Mouse (Mus musculus) thymus, adult 18-20 months (tissue): Measurements from ENCODE around the gene Taok1.
A peak's percentile ranks its signal among the peaks of the same experiment; 100 is the strongest.

Experiments
- DNase-seq, 2 experiments: peaks; one replicate each; pipeline ENCODE4 v3.0.0; 2022; ENCODE audit warnings: mixed read lengths in 2 of 2

Taok1 gene

DNA sequence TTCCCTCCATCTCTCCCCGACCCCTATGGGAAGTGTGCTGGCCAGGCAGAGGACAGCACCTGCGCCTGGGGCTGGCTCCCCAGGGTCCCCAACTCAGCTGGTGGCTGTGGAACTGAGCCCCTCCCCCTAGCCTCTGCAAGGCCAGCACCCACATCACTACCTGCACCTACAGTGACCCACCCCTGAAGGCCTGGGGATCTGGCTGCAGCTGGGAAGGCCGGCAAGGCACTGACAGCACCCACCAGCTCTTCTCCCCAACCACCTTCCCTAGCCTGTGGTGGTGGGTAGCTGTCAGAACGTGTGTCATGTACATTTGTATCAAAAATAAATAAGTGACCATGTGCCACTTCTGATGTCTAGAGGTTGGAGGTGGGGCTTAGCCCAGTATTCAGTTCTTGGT is 100.2 kb downstream of the Taok1 start:
- DNase-seq: no peak

DNA sequence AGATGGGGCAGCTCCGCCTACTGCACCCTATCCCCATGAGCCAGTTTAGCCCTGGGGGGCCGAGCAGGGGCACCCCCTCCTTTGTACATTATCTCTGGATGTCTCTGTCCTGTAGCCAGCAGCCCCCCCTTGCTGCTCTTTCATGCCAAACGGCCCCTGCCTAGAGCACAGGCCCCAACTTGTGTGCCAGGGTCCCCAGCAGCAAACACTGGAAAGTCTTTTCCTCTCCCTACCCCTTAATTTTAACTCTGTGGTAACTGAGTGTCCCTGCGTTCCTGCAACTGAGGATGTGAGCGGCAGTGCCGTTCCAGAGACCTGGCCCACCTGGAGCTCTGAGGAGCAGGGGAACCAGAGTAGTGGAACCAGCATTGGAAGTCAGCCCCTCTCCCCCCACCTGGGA is 100.7 kb downstream of the Taok1 start:
- DNase-seq: no peak

DNA sequence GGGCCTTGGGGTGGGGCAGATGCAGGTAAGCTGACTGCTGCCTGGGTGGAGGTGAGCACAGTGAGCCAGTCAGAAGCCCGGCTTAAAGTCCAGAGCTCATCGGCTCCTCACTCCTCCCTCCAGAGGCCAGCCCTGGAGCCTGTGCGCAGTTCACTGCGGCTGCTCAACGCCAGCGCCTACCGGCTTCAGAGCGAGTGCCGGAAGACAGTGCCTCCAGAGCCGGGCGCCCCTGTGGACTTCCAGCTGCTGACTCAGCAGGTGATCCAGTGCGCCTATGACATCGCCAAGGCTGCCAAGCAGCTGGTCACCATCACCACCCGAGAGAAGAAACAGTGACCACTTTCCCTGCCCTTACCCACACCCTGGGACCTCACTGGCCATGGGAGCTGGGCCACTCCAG is 101.3 kb downstream of the Taok1 start:
- DNase-seq: no peak

DNA sequence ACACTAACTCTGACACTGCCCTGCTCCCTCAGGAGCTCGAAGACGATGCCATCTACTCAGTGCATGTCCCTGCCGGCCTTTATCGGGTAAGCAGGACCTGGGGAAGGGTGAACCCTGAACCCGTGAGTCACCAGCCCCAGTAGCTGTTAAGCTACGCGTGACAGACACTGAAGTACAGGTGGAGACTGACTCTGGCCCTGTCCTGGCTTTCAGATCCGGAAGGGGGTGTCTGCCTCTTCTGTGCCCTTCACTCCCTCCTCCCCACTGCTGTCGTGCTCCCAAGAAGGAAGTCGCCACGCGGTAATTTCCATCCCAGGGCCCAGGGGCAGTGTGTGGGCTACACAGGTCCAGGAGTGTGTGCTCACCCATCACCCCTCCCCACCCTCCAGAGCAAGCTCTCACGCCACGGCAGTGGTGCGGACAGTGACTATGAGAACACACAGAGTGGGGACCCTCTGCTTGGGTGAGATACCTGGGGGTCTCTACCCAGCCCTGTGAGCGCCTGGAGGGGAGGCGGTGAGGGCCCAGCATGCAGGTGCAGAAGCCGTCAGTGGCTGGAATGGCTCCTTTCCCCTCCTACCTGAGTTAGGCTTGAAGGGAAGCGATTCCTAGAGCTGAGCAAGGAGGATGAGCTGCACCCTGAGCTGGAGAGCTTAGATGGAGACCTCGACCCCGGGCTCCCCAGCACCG is 102.2 kb downstream of the Taok1 start:
- no peak for DNase-seq

DNA sequence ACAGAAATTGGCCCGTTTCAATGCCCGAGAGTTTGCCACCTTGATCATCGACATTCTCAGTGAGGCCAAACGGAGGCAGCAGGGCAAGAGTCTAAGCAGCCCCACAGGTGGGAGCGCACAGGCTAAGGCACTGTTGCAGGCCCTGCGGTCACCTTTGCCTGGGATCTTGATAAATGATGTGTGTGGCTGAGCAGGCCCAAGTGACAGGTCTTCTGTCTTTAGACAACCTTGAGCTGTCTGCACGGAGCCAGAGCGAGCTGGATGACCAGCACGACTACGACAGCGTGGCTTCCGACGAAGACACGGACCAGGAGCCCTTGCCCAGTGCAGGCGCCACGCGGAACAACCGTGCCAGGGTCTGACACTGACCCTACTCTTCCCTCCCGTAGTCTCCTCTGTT is 103.2 kb downstream of the Taok1 start:
- DNase-seq: no peak

DNA sequence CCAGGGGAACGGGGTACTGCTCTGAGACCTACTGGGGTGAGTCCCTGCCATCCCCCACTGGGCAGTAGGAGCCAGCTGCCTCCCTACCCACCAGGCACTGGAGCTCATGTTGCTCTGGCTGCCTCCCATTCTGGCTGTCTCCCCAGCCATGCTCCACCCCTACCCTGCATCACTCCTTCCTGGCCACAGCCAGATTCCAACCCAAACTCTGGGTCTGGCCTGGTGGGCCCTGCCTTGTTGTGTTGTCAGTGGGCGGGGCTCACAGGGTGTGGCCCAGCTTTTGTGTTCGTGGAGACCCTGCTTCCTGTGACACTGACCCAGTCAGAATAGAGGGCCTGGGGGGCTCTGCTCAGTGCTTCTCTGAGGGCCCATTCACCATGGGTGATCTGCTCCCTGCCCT is 104.1 kb downstream of the Taok1 start:
- no peak for DNase-seq

DNA sequence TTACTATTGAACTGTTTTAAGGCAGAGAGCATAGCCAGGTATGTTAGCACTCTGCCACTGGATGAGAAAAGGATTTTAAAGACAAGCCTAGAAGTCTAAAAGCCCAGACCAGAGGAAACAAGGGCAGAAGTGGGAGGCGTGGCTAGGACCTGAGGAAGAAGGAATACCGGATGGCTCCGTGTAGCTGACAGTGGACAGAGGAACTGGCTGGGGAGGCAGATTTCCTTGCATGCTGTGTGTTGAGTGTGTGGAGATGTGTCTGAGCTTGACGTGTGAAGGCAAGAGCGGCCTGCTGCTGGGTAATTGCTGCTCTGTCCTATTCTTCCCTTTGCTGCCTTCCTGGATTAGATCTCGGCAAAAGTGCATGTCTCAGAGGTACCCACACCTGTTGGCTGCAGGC is 105.1 kb downstream of the Taok1 start:
- DNase-seq: no peak

DNA sequence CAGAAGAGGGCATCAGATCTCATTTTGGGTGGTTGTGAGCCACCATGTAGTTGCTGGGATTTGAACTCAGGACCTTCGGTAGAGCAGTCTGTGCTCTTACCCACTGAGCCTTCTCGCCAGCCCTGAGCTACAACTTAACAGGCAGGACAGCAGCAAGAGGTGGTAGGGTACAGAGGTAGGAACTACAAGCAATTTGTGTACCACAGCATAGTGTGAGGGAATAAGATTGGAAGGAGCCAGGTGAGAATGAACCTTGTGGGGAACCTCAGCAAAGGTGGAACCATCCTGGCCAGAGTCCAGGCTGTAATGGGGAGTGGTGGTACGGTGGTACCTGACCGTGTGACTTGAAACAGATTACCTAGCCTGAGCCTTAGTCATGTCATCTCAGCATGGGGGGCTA is 105.6 kb downstream of the Taok1 start:
- no peak for DNase-seq

DNA sequence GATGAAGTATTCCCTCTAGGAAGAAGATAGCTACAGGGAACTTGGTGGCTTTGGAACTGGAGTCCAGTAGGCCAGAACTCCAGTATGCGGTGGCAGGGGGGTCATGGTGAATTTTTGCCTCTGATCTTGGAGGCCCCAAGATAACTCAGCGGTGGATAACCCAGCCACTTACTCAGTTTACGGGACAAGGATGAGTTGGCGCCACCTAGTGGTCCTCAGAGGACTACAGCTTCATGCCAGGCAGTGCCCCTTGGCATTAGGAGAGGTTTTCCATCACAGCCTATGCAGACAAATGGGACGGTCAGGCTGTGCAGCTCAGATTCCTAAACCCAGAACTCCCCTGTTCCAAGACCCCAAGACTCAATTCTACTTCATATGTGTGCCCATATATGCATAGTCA is 106.2 kb downstream of the Taok1 start:
- no peak for DNase-seq

DNA sequence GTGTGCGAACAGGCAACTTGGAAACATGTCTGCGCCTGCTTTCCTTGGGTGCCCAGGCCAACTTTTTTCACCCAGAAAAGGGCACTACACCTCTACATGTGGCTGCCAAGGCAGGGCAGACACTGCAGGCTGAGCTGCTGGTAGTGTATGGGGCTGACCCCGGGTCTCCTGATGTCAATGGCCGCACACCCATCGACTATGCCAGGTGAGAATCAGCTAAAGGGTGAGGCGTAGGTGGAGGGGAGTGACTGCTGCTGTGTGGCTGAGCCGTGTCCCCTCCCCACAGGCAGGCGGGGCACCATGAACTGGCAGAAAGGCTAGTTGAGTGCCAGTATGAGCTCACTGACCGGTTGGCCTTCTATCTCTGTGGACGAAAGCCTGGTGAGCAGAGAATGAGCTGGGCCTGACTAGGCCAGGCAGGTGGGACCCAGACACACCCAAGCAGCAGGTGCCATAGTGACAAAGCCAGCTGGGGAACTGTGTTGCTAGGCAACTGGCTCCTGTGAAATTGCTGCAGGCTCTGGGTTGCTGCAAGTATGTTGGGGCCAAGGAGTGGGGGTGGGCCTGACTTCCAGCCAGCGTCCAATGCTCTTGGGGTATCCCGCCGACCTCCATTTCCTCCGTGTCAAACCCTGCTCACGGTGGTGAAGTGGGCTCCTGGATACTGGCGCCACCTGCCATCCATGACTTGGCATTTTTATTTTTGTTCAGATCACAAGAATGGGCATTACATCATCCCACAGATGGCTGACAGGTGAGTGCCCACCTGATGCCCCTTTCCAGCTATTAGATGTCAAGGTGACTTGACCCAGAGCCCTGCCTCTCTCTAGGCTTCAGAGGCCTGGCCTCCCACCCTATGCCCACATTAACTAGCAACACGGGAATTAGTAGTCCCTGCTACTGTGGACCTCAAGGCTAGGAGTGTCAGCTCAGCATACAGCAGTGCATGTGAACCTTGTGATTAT is 107.0 kb downstream of the Taok1 start:
- no peak for DNase-seq

DNA sequence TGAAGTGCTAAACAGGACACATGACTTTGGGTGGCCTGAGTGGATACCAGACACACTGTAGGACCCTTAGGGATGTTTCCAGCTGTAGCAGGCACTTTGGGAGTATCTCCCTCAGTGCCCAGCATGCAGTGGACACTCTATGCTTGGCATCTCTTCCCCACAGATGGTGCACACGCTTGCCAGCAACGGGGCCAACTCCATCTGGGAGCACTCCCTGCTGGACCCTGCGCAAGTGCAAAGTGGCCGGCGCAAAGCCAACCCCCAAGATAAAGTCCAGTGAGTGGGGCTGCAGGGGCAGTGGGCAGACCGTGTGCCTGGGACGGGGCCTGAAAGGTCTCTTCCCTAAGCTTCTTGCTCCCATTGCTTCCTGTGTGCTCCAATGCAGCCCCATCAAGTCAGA is 108.3 kb downstream of the Taok1 start:
- DNase-seq: no peak

DNA sequence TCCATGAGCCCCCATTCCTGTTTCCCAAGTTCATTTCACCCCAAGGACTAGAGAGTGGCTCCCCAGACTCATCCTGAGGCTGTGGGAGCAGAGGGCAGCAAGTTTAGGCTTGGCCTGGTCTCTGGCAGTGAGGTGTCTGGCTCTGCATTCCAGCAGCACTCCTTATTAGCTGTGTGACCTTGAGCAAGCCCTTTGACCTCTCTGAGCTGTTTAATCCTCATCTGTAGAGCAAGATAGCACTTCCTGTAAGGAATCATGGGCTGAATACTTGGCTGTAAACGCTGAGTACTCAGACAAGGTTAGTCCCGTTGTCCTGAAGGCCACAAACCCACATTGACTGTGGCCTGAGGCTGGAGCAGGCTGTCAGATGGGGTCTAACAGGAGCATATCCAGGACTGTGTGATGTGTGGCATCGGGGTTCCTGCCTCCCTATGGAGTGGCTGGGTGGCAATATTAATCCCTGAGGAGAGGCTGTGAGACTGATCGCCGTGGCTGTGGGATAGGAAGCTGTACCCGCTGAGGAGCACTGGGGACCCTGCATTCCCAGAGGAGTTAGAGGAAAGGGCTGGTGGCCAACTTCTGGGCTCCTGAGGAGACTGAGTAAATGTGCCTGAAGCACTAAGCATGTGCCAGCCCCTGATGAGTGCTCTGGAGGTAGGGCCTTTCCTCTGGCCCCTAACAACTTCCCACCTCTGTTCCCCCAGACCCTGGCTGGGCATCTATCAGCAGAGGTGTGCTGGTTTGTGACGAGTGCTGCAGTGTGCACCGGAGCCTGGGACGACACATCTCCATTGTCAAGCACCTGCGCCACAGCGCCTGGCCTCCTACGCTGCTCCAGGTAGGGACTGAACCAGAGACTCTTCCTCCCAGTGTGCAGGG is 109.1 kb downstream of the Taok1 start:
- no peak for DNase-seq

DNA sequence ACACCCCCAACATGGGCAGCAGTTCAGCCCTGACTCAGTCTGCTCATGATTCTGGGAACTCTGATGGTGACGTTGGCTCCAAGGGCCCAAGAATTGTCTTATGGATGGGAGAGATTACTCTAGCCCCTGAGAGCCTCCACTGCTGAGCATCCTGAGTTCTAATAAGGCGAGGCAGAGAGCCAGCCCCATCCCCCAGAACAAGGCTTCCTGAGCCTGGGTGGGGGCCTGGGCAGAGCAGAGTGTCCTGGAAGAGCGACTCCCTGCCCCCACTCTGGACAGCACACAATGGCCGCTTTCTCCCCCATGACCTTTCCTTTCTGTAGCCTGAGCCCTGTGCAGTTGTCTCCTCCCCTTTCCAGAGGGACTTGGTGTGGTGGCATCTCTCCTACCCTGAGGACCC is 109.8 kb downstream of the Taok1 start:
- DNase-seq: no peak

DNA sequence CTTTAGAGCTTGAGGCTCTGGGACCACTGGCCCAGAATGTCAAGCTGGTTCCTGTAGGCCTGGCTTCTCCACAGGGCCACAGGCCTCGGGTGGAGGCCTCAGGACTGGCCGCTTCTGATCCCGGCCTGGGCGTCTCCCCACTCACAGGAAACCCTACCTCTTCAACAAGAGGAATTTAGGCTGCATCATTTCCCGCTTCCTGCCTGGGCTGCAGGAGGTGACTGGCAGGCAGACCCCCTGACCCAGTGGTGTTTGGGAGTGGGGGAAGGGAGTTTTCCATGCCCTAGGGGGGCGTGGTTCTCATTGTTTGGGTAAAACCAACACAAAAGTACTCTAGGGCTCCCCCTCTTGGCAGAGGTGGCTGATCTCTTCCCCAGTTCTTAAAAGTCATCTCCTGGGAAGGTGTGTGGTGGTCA is 110.3 kb downstream of the Taok1 start:
- DNase-seq: peak in 1 of 2 experiments; percentile 58

DNA sequence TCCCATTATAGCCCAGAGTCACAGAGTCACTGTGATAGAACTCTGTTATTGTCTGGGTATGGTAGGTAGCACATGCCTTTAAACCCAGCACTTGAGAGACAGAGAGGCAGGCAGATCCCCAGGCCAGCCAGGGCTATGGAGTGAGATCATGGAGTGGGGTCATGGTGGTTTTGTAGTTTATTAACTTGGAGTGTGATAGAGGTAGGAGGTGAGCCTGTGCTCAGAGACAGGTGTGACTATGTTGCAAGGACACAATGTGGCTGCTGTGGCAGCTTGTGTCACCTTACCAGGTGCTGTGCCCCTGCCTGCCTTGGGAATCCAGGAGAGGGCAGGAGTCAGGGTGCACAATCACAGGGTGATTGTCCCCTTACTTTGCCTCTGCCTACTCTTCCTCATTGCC is 112.1 kb downstream of the Taok1 start:
- no peak for DNase-seq

DNA sequence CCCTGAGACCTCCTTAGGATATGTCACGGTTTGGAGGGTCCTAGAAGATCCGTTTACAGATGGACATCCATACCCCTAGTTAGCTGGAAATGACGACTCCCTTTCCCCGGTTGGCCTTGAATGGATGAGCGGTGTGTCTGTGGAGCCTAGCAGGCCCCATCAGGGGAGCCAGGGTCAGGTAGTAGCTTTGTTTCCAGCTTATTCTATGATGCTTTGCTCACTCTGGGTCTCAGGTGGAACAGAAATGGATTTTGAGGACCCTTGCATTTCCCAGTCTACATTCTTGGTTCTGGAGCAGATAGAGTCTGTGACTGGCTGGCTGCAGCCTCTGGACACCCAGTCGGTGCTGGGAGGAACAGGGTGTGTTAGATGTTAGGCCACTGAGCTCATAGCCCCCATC is 112.8 kb downstream of the Taok1 start:
- no peak for DNase-seq

DNA sequence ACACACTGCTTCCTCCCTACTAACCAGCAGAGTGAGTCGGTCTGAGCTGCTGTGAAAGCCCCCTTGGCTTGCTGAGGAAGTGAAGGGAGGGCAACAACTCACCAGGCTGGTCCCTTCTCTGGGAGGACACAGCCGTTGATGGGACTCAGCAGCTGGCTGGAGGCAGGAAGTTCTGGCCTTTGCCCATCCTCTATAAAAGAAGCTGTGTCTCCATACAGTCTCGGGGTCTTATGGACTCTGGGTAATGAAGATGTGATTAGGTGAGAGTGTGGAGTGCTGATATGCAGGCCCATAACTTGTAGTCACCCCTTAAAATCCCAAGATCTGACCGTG is 113.3 kb downstream of the Taok1 start:
- no peak for DNase-seq

DNA sequence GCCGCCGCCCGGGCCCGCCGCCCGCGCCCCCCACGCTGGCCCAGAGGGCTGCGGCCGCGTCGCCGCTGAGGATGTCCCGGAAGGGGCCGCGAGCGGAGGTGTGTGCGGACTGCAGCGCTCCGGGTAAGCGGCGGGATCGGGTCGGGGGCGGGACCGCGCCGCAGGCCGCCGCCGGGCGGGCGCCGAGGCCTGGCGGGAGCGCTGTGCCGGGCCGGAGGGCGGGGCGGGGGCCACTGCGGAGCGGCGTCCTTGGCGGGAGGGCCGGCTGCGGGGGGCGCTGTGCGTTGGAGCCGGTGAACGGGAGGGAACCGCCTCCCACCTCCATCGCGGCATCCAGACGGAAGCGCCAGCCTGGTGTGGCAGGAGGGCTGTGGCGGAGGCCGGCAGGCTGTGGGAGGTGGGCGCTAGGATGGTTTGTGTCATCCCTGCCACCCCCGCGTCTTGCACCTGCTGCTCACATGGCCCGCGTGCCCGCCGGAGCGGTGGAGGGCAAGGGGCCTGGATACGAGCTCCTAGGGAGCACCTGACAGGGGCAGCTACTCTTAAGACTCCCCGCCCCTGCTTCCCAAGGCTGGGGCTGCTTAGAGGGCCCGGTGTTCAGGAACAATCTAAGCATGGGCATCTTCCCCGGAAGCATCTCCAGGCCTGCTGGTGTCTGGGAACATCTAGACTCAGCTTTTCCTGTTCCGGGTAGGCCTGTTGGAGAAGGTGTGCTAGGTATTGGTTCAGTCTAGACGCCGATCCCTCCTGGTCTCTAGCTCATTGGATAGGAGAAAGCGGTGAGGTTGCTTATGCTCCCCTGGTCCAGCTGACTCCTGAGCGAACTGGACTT is 113.9 kb downstream of the Taok1 start, which contains the start of gene Git1:
Git1 (plus strand) TSS at position 51 of the 832 bp plus-strand sequence.
- peak; percentile 52 to 60 for DNase-seq

DNA sequence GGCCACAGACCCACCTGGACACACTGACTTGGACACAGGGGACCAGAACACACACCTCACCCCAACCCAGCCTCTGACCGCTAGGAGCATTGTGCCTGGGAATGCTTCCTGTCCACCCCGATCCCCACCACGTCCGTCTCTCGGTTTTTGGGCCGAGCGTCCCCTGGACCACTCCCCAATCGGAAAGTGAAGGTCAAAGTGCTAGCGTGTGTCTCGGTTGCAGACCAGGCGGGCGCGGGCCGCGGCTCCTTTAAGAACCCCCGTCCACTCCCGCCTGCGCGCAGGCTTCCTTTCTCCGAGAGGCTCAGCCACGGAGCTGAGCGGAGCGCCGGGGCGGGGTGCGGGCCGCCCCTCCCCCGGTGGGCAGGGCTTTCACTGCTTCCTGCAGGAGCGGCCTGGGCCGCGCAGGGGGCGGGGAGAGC is 114.7 kb downstream of the Taok1 start:
- peak; percentile 89 to 90 for DNase-seq

DNA sequence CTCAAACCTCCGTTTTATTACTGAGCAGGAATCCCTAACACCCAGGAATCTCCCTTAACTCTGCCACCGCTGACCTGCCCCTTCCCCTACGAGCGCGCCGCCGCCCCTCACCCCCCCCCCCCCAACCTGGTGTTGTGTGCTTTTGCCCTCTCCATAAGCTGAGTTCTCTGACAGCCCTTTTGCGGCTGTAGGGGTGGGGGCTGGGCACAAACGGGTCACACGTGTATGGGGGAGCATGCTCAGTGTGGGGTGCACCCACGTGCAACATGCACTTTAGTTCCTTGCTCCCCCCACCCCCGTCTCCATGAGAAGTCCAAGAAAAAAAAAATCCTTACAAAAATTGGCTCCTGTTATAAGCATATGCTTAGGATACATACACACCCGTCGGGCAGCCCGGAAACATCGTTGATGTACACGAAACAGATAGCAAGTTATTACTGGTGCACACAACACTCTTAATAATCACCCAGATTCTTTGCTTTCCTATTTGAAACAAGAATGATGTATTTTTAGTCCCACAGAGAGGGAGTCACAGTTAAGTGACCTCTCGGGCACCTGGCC is 115.2 kb downstream of the Taok1 start:
- peak in 1 of 2 experiments; percentile 65 for DNase-seq

DNA sequence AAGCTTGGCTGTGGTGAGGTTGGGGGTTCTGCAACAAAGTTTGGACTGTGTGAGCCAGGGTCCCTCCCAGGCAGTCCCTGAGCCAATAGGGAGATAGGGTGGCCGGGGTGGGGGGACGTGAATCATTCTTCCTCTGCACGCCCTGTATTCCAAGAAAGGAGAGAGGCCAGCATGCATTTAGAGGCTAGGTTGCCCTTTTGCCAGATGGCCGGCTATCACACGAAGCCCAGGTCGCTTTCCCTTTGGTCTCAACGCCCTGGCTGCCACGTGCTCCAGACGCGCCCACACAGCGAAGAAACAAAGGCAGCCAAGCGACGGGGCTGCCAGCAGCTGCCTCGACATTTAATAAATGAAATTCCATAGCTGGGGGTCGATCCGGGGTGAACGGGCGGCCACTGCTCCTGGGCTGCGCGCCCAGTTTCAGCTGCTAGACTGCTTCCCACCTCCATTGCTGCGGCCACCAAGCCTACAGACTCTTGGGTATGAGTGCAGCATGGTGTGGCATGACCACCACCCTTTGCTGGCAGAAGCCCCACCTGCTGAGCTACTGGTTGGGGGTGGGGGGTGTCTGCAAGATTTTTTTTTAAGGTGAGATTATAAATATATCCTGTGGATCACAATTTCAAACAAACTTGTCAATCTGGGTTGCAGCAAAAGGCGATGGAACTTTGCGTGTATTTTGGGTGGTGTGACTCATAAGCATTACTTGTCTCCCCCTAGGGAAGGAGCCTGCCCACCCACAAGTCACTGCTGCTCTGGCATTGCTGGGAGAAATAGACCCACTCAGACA is 115.9 kb downstream of the Taok1 start:
- peak in 1 of 2 experiments; percentile 47 for DNase-seq
